Mouse (Mus musculus): ENCODE results near the gene Gm5269. TPM values are rescaled to one million over a fixed set of nuclear protein-coding genes. Genes with fewer than 3 reads are reported as not detected.

Gene Gm5269
- total RNA-seq, 2 experiments from 2014 or later, result not detected

DNA sequence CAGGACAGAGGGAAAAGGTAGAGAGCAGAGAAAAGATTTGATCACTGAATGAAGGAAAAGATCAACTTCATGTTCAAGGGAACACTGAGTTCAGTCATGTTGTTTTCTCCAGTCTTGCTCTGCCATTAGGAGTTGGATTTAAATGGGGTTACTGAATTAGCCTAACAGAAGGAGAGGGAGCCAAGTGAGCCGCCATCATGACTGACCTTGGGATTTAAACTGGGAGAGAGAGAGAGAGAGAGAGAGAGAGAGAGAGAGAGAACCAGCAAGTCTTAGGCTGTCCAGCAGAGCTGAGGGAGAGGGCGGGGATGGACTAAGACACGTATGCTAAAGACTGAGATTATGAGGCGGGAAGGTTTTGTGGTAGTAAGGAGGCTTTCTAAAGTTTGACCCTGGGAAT, 24.2 kb upstream of the Gm5269 start:
- no peak overlapping the region for H3K27ac ChIP-seq
- intact Hi-C loops (cut with DNase I), result no loop called here
- H3K4me3 ChIP-seq, result no peak overlapping the region
- no peak for TF ChIP-seq CTCF (IDR thresholded peaks at IDR 0.05)
- DNase-seq, result no peak

DNA sequence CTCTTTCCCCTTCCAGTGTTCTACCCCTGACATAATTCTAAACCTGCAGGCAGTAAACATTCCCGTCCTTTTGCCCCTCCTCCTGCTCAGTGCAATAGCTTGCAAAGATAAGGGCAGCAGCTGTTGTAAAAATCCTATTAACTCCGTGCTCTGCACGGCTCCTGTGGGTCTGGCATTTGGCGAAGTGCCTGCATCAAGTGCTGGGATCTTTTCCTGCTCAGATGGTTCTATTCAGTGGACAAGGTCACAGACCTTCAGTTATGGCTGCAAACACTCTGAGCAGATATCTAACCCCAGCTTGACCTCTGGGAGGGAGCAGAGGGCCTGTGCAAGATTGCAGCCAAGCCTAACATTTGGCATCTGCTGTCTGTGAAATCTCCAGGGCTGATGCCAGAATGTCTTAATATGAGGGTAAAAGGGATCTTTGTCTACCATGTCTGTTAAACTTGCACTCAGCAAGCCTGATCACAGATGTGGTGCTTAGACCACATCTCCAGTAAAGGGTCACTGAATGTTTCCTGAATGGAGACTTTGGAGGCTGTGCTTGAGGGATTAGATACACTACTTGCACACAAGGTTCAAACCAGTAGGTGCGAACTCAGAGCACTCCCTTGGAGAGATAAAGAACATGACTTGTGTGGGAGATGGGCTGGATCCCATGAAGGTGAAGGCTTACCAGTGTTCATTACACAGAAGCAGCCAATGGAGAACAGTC, 15.2 kb upstream of the Gm5269 start:
- DNase-seq, result peak; percentile 19
- H3K4me3 ChIP-seq, result no peak overlapping the region
- intact Hi-C loops (cut with DNase I), result no loop called here
- no peak overlapping the region for H3K27ac ChIP-seq
- TF ChIP-seq CTCF (IDR thresholded peaks at IDR 0.05), result no peak

DNA sequence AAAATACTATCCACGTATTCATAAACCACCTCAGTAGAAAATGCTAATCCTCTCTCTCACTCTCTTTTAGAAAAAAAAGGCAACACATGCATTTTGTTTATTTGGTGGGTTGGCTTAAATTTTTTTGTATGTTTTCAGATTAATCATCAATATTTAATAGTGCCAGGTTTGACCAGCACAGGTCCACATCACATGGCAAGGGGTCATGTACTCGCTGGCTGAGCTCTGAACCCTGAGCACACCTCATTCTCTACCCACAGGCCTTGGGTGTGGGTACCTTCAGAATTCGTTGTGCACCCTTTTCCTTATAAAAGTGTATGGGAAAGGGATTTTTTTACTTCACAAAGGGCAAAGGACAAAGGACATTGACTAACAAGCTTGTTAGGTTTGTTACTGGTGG, 14.1 kb upstream of the Gm5269 start:
- intact Hi-C loops (cut with DNase I), result no loop called here
- H3K4me3 ChIP-seq, result no peak overlapping the region
- no peak for TF ChIP-seq CTCF (IDR thresholded peaks at IDR 0.05)
- no peak for DNase-seq
- no peak overlapping the region for H3K27ac ChIP-seq

- Histone ChIP-seq H3K4me3 (no peak overlapping the region), H3K27ac (no peak overlapping the region)
- DNase-seq, result no peak
- no peak for TF ChIP-seq CTCF (IDR thresholded peaks at IDR 0.05)
- intact Hi-C loops (cut with DNase I), result no loop called here
Measured at GRCm38 (mm10) chr1:45898044-45898443, 8.0 kb upstream of the Gm5269 start.

DNA sequence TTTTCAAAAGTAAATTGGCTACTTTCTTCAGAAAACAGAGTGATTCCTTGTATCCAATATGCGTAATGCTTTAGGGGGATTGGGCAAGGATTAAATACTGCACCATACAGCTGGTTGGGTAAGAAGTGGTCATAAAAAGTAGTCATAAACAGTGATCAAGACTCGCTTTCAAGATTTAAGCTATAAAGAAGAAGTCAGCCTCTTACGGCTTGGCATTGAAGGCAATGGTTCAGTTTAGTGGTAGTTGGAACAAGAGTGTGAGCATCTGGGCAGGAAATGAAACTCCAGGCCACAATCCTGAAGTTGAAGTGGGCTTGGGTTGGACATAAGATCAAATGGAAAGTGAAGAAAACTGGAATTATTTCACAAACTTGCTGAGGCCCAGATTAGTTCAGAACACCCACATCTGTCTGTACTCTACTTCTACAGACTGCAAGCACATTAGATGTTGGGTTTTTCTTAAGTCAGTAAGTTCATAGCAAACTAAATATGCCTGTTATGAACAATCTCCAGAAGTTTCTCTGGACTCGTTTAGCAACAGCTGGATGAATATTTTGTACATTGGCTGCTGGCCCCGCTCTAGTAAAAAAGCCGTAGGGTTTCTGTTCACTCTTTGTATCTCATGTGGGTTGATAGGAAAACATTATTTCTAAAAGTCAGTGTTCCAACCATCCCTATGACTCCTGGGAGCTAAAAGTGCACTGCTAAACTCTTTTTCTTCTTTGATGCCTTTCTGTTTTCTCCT, 4.3 kb upstream of the Gm5269 start:
- TF ChIP-seq CTCF (IDR thresholded peaks at IDR 0.05), result no peak
- intact Hi-C loops (cut with DNase I), result no loop called here
- H3K27ac ChIP-seq, result peak overlapping the region; percentile 4; the same call in 1 of the 2 replicates
- DNase-seq, result peak; percentile 29
- H3K4me3 ChIP-seq, result no peak overlapping the region

- TF ChIP-seq CTCF (IDR thresholded peaks at IDR 0.05), result no peak
- no peak for DNase-seq
- intact Hi-C loops (cut with DNase I), result no loop called here
- H3K4me3 ChIP-seq, result no peak overlapping the region
- H3K27ac ChIP-seq, result no peak overlapping the region
Measured at GRCm38 (mm10) chr1:45891986-45892385, 1.9 kb upstream of the Gm5269 start.

- no peak for DNase-seq
- no peak for TF ChIP-seq CTCF (IDR thresholded peaks at IDR 0.05)
- Histone ChIP-seq H3K4me3 (no peak overlapping the region), H3K27ac (no peak overlapping the region)
- intact Hi-C loops (cut with DNase I), result no loop called here
Measured at GRCm38 (mm10) chr1:45886800-45887199, 3.3 kb downstream of the Gm5269 start.

- Histone ChIP-seq H3K4me3 (no peak overlapping the region), H3K27ac (no peak overlapping the region)
- intact Hi-C loops (cut with DNase I), result no loop called here
- DNase-seq, result no peak
- TF ChIP-seq CTCF (IDR thresholded peaks at IDR 0.05), result no peak
Measured at GRCm38 (mm10) chr1:45883378-45883777, 6.7 kb downstream of the Gm5269 start.

DNA sequence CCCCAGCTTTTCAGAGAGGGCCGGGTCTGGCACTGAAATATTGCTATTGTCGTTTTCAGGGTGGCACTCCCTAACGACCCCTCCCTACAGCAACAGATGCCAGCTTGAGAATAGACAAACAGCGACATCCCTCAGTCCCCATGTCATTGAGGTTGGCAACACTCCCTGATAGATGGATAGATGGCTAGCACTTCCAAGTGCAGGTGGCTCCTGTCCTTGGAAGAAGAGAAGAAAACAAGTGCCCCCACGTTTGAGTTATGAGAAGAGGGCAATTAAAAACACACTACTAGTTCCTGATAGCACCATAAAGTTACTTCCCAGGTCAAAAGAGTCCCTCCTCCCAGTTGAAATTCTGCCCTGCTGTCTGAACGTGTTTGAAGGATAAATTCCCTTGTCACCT, 8.0 kb downstream of the Gm5269 start:
- TF ChIP-seq CTCF (IDR thresholded peaks at IDR 0.05), result no peak
- H3K4me3 ChIP-seq, result no peak overlapping the region
- no peak overlapping the region for H3K27ac ChIP-seq
- DNase-seq, result no peak
- intact Hi-C loops (cut with DNase I), result no loop called here

GRCm38 (mm10) chr1:45881228-45881832, 8.7 kb downstream of the Gm5269 start:
- no peak for DNase-seq
- intact Hi-C loops (cut with DNase I), result no loop called here
- no peak for TF ChIP-seq CTCF (IDR thresholded peaks at IDR 0.05)
- Histone ChIP-seq H3K27ac (no peak overlapping the region), H3K4me3 (no peak overlapping the region)

DNA sequence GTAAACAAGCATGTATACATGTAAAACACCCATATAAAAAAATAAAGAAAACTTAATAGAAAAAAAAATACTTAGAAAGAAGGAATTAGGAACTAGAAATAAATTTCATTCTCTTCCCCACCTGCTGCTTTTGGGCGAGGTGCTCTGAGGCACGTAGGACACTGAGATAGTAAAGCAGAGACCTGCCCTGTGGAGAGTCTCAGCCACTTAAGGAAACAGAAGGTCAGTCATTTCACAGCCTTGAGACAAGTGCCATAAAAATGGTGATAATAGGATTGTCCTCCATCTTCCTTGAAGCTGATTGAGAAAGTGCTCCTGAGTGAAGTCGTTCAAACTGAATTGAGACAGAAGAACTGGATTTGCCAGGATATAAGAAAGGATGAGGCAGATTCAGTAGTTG, 12.6 kb downstream of the Gm5269 start:
- TF ChIP-seq CTCF (IDR thresholded peaks at IDR 0.05), result no peak

GRCm38 (mm10) chr1:45876450-45877198, 13.4 kb downstream of the Gm5269 start:
- intact Hi-C loops (cut with DNase I), result no loop called here
- TF ChIP-seq CTCF (IDR thresholded peaks at IDR 0.05), result no peak
- Histone ChIP-seq H3K4me3 (no peak overlapping the region), H3K27ac (no peak overlapping the region)
- DNase-seq, result no peak

More for the DNA sequence above, 12.6 kb downstream of the Gm5269 start:
- H3K27ac ChIP-seq, result no peak overlapping the region
- no peak for DNase-seq
- intact Hi-C loops (cut with DNase I), result no loop called here
- no peak overlapping the region for H3K4me3 ChIP-seq

DNA sequence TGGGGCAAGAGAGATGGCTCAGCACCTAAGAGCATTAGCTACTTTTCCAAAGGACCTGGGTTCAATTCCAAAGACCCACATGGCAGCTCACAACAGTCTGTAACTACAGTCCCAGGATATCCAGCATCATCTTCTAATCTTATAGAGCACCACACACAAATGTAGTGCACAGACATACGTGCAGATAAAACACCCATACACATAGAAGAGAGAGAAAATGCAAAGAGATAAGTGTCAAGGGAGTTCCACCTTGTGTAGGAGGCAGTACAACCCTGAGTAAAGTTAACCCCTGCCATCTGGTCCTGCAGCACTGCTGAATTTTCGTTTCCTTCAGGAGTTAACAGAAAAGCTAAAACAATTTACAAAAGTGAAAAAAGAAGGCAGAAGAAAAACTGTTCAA, 14.4 kb downstream of the Gm5269 start:
- no peak overlapping the region for H3K4me3 ChIP-seq
- no peak for DNase-seq
- no peak for TF ChIP-seq CTCF (IDR thresholded peaks at IDR 0.05)
- H3K27ac ChIP-seq, result no peak overlapping the region
- intact Hi-C loops (cut with DNase I), result no loop called here

Measured in gastrocnemius, adult 2 months (tissue).